Mouse (Mus musculus) midbrain, embryonic 10.5 days (tissue): ENCODE data around the gene Mogs. TPM values are rescaled to one million over a fixed set of nuclear protein-coding genes. Genes with fewer than 3 reads are reported as not detected.

Experiments
- DNase-seq: peaks from one replicate; pipeline ENCODE4 v3.0.0-alpha.2; 2017; ENCODE audit warnings: low spot score
- H3K27ac ChIP-seq: fragments of 300-500 bp; sonication (generic); replicated peaks from 2 replicates; pipeline ENCODE4 v1.5.1; 2016; ENCODE audit warnings: mild to moderate bottlenecking
- H3K27me3 ChIP-seq: fragments of 300-500 bp; sonication (generic); 2 replicates; pipeline ENCODE4 v1.6.1; 2016; ENCODE audit warnings: low read depth, mild to moderate bottlenecking; ENCODE audit not compliant: poor library complexity, severe bottlenecking
- H3K36me3 ChIP-seq: fragments of 300-500 bp; sonication (generic); 2 replicates; pipeline ENCODE4 v1.6.1; 2016; ENCODE audit warnings: mild to moderate bottlenecking, moderate library complexity
- H3K4me1 ChIP-seq: fragments of 300-500 bp; sonication (generic); 2 replicates; pipeline ENCODE4 v1.6.1; 2016
- H3K4me3 ChIP-seq: fragments of 300-500 bp; sonication (generic); 2 replicates; pipeline ENCODE4 v1.5.1; 2016; ENCODE audit warnings: mild to moderate bottlenecking, moderate library complexity
- H3K9me3 ChIP-seq: fragments of 300-500 bp; sonication (generic); replicated peaks from 2 replicates; pipeline ENCODE4 v1.6.1; 2016; ENCODE audit warnings: mild to moderate bottlenecking
- WGBS: fragments of 180-500 bp; shearing (Covaris S2); methylation state at CpG from one replicate; pipeline ENCODE4 v1.1.7; 2016; 5-methylcytosine and 5-hydroxymethylcytosine counted together
- microRNA counts: library from miRNA; unstranded; fragments of <30 nt; microRNA quantifications from one replicate; lab custom pipeline; 2017
- microRNA-seq: library from miRNA; unstranded; fragments of <30 nt; microRNA quantifications from one replicate; pipeline ENCODE4, GENCODE M21; 2017
- polyA plus RNA-seq: library from polyadenylated mRNA; unstranded; fragments of >200 nt; fragmentation: Nextera tagmentation; extraction: Ambion mirVana; gene quantifications from 2 replicates; pipeline ENCODE4 v1.2.1, GENCODE M21; 2016

The Mogs gene
- polyA plus RNA-seq, 1 experiment from 2014 or later = 33.7 TPM

DNA sequence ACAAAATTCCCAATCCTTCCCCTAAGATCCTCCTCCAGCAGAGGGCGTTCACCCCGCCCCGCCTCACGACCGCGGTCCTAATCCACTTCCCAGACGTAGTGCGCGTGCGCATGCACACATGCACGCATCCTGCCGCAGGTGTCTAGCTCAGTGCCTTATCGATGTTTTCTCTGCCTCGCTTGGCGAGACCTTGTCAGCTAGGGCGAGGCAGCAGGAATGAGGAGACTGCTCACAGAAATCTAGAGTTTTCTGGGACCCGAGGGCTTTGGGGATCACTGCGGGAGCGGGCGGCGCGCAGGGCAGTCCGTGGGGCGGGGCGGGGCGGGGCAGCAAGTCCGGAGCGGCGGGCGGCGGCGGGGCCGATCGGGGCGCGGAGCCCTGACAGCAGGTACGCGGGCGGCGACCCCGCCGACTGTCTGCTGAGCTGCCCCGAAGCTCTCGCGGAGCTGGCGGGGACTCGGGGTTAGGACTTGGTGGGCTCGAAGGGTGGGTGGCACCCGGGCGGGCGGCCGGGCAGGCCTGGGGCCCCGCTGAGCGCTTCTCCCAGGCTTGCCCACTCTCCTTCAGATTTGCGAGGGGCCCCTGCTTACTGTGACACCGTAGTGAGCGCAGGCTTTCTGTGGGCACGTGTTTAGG, 50.4 kb downstream of the Mogs start, which contains the start of gene Dctn1:
Gene Dctn1 (plus strand): TSS at position 314 of the 636 bp plus-strand sequence.
- peak within 1 kb of the TSS; percentile 72 for H3K4me3 ChIP-seq
- peak; percentile 94 for DNase-seq
- WGBS = under 1% methylated on average over 58 of the region's 58 CpGs

DNA sequence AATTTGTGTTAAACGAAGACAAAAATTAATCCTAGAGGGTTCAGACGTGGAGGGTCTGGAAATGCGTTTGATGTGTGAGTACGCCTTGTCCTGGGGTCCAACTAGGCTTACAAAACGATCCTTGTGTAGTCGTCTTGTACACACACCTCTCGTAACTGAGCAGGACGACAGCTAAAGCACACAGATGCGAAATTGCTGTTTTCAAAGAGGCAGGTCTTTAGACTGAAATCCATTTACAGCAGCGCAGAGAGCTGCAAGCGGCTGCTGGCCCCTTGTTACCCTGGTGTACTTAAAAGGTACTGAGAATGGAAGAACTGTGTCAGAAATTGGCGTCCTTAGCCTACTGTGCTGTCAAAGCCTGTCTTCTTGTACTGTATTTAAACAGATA, 50.9 kb downstream of the Mogs start:
- DNase-seq = no peak
- Histone ChIP-seq H3K4me3 (peak overlapping the region; percentile 72), H3K9me3 (no peaks in the 10 kb centered on the region), H3K27ac (peak overlapping the region; percentile 98), H3K36me3 (no peaks in the 10 kb centered on the region; the same call in 1 of the 2 replicates), H3K4me1 (peaks cover 50% of the 10 kb centered on the region), H3K27me3 (peaks cover 24% of the 10 kb centered on the region)
- WGBS = 2% methylated on average over 12 of the region's 12 CpGs

More for the DNA sequence above, 50.4 kb downstream of the Mogs start, which contains the start of gene Dctn1:
- Histone ChIP-seq H3K36me3 (no peaks in the 10 kb centered on the region; the same call in 1 of the 2 replicates), H3K27me3 (peaks cover 29% of the 10 kb centered on the region), H3K27ac (peak within 1 kb of the TSS; percentile 98), H3K4me1 (peaks cover 48% of the 10 kb centered on the region), H3K9me3 (no peaks in the 10 kb centered on the region)

MicroRNAs encoded within 50 kb of the gene (microRNA counts, 519-probe panel; counts per million panel counts)
- not detected for microRNA mmu-miR-3470a+mmu-miR-3470b (lab: Ali Mortazavi, UCI)

Small RNAs within 50 kb of the gene (microRNA-seq; reads per million reads assigned to microRNA genes)
- gene Mir3470a = not detected

Other genes with a start within 250 kb of the Mogs start
- gene Sema4f, start 175.7 kb upstream of the Mogs start, polyA plus RNA-seq = 2.0 and 2.4 TPM in 2 replicates
- 0.09 and 0.23 TPM in 2 replicates for gene M1ap, start 168.6 kb upstream of the Mogs start, polyA plus RNA-seq
- 8.8 and 9.9 TPM in 2 replicates for gene Dok1, start 82.0 kb upstream of the Mogs start, polyA plus RNA-seq
- gene Loxl3, start 81.3 kb upstream of the Mogs start, polyA plus RNA-seq = 7.9 and 9.3 TPM in 2 replicates
- gene Aup1, start 61.0 kb upstream of the Mogs start, polyA plus RNA-seq = 162 and 175 TPM in 2 replicates
- 79.7 and 82.7 TPM in 2 replicates for gene Htra2, start 60.2 kb upstream of the Mogs start, polyA plus RNA-seq
- gene Dqx1, start 57.7 kb upstream of the Mogs start, polyA plus RNA-seq = 1.8 and 2.0 TPM in 2 replicates
- gene Tlx2, start 45.2 kb upstream of the Mogs start, polyA plus RNA-seq = 0.79 TPM in 1 of 2 replicates, not detected in the other
- 36.5 and 37.7 TPM in 2 replicates for gene Pcgf1, start 37.6 kb upstream of the Mogs start, polyA plus RNA-seq
- 0.29 and 0.73 TPM in 2 replicates for gene Lbx2, start 29.1 kb upstream of the Mogs start, polyA plus RNA-seq
- gene Ccdc142, start 13.9 kb upstream of the Mogs start, polyA plus RNA-seq = 2.0 and 3.1 TPM in 2 replicates
- 2.4 and 3.1 TPM in 2 replicates for gene Gm42688, start 13.9 kb upstream of the Mogs start, polyA plus RNA-seq
- gene Mrpl53, start 6.5 kb upstream of the Mogs start, polyA plus RNA-seq = 148 and 153 TPM in 2 replicates
- gene Wbp1, start 6.1 kb downstream of the Mogs start, polyA plus RNA-seq = 138 and 180 TPM in 2 replicates
- 18.2 and 18.7 TPM in 2 replicates for gene Ino80b, start 9.9 kb downstream of the Mogs start, polyA plus RNA-seq
- gene Rtkn, start 20.0 kb downstream of the Mogs start, polyA plus RNA-seq = 35.3 and 39.7 TPM in 2 replicates
- 13.0 and 14.6 TPM in 2 replicates for gene Wdr54, start 40.9 kb downstream of the Mogs start, polyA plus RNA-seq
- 1.9 and 2.0 TPM in 2 replicates for gene 1700003E16Rik, start 40.9 kb downstream of the Mogs start, polyA plus RNA-seq
- gene Dctn1, start 50.4 kb downstream of the Mogs start, polyA plus RNA-seq = 105 and 128 TPM in 2 replicates
- gene Slc4a5, start 104.3 kb downstream of the Mogs start, polyA plus RNA-seq = 0.67 and 0.79 TPM in 2 replicates
- 53.2 and 64.0 TPM in 2 replicates for gene Mthfd2, start 210.4 kb downstream of the Mogs start, polyA plus RNA-seq
- 60.4 and 61.5 TPM in 2 replicates for gene Mob1a, start 210.5 kb downstream of the Mogs start, polyA plus RNA-seq
- gene Bola3, start 233.7 kb downstream of the Mogs start, polyA plus RNA-seq = 152 and 156 TPM in 2 replicates